Mouse (Mus musculus) CD4-positive naive resting alpha-beta T cell, adult 76 days (primary cell): ENCODE measurements around the gene Hipk3. TPM values are rescaled to one million over a fixed set of nuclear protein-coding genes. Genes with fewer than 3 reads are reported as not detected.

Experiments used
- total RNA-seq: library from RNA; stranded (reverse); gene quantifications from one replicate; pipeline ENCODE4 v1.2.4, GENCODE M21; 2023

The Hipk3 gene
- total RNA-seq, result 52.1 TPM

GRCm38 (mm10) chr2:104493951-104494800 is at the start of gene Hipk3:
Hipk3 (minus strand) TSS chr2:104494446.

DNA sequence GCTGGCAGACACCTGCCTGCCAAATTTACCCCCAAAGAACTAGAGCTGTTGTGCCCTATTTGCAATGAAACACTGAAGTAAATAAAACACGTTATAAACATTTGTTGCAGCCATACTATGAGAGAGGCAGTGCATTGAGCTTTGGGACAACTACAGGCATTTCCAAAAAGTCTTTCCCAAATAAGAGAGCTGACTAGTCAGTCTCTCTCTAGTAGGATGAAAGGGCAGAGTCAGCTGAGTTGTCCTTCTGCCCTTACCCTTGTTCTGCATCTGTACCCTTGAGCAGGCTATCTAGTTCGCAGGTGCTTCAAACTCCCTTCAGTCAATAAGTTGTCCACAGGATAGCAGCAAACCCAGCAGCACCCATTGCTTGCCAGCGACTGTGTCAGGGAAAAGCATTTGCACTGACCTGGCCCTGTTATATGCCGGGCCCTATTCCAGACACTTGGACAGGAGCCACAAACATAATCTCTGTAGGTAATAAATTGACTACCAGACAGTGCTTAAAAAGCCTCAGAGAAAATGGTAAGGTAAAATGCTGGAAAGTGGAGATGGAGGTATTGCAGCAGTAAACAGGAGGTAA is 83.2 kb downstream of the Hipk3 start, which contains the start of gene D430041D05Rik:
TSS of gene D430041D05Rik (minus strand) at position 51 of the 583 bp plus-strand sequence.

Other genes starting within 250 kb of the Hipk3 start
- gene D430041D05Rik, start 83.4 kb downstream of the Hipk3 start, total RNA-seq, result 0.59 TPM
- gene Cstf3, start 96.1 kb upstream of the Hipk3 start, total RNA-seq, result 53.2 TPM
- gene Tcp11l1, start 217.7 kb upstream of the Hipk3 start, total RNA-seq, result 2.1 TPM
- gene Pin1rt1, start 221.9 kb upstream of the Hipk3 start, total RNA-seq, result not detected
- gene Depdc7, start 248.4 kb upstream of the Hipk3 start, total RNA-seq, result not detected